Mouse (Mus musculus) liver, embryonic 16.5 days (tissue): ENCODE measurements around the gene Tusc2. TPM values are rescaled to one million over a fixed set of nuclear protein-coding genes. Genes with fewer than 3 reads are reported as not detected.

Experiments used
- ATAC-seq: fragments of 200-750 bp; cut with Nextera tagmentation; 2 replicates; pipeline ENCODE4 v1.8.0; 2017; ENCODE audit warnings: low read depth, mild to moderate bottlenecking, moderate number of reproducible peaks, moderate library complexity
- H3K27ac ChIP-seq: fragments of 300-500 bp; sonication (generic); 2 replicates; pipeline ENCODE4 v1.5.1; 2014; ENCODE audit warnings: mild to moderate bottlenecking, low read length
- H3K27me3 ChIP-seq: fragments of 300-500 bp; sonication (generic); 2 replicates; pipeline ENCODE4 v1.6.1; 2014; ENCODE audit warnings: low read depth, low read length, mixed read lengths; ENCODE audit not compliant: control insufficient read depth, insufficient read depth
- H3K36me3 ChIP-seq: fragments of 300-500 bp; sonication (generic); 2 replicates; pipeline ENCODE4 v1.6.1; 2014; ENCODE audit warnings: mild to moderate bottlenecking; ENCODE audit not compliant: control insufficient read depth, insufficient read depth
- H3K4me1 ChIP-seq: fragments of 300-500 bp; sonication (generic); 2 replicates; pipeline ENCODE4 v1.6.1; 2014; ENCODE audit warnings: low read depth, low read length, mixed read lengths; ENCODE audit not compliant: control insufficient read depth
- H3K4me2 ChIP-seq: fragments of 300-500 bp; sonication (generic); 2 replicates; pipeline ENCODE4 v1.6.1; 2014; ENCODE audit warnings: low read depth, low read length, mixed read lengths
- H3K4me3 ChIP-seq: fragments of 300-500 bp; sonication (generic); 2 replicates; pipeline ENCODE4 v1.5.1; 2014; ENCODE audit warnings: low read depth, mild to moderate bottlenecking, low read length
- H3K9ac ChIP-seq: fragments of 300-500 bp; sonication (generic); 2 replicates; pipeline ENCODE4 v1.6.1; 2014; ENCODE audit warnings: low read depth, low read length
- H3K9me3 ChIP-seq: fragments of 300-500 bp; sonication (generic); replicated peaks from 2 replicates; pipeline ENCODE4 v1.6.1; 2016; ENCODE audit warnings: low read length; ENCODE audit not compliant: control insufficient read depth
- WGBS: fragments of 180-500 bp; shearing (Covaris S2); extraction: QIAGEN DNeasy Blood & Tissue Kit; methylation state at CpG from one replicate; pipeline ENCODE4 v1.1.7; 2014; ENCODE audit not compliant: insufficient replicate concordance; 5-methylcytosine and 5-hydroxymethylcytosine counted together
- polyA plus RNA-seq: library from polyadenylated mRNA; unstranded; fragments of >200 nt; fragmentation: Nextera tagmentation; extraction: Ambion mirVana; gene quantifications from 2 replicates; pipeline ENCODE4 v1.2.1, GENCODE M21; 2015

Gene Tusc2
- polyA plus RNA-seq, 1 experiment from 2014 or later: 29.4 TPM

- peak overlapping the region; percentile 77 for H3K4me3 ChIP-seq
- peak overlapping the region; percentile 84 for H3K4me2 ChIP-seq
- H3K4me1 ChIP-seq: peaks cover 32% of the 10 kb centered on the region
- peaks cover 20% of the 10 kb centered on the region for H3K36me3 ChIP-seq
- H3K9ac ChIP-seq: peak overlapping the region; percentile 67; the same call in 1 of the 2 replicates
- H3K27me3 ChIP-seq: no peaks in the 10 kb centered on the region
- ATAC-seq: no peak
- WGBS: 40% methylated on average over 8 of the region's 8 CpGs
- no peaks in the 10 kb centered on the region for H3K9me3 ChIP-seq
- no peak overlapping the region; the same call in 1 of the 2 replicates for H3K27ac ChIP-seq
Observed at GRCm38 (mm10) chr9:107542721-107543120, 20.3 kb upstream of the Tusc2 start.

GRCm38 (mm10) chr9:107543299-107543698 is 19.8 kb upstream of the Tusc2 start:
- Histone ChIP-seq H3K27ac (no peak overlapping the region), H3K4me2 (no peak overlapping the region; the same call in 1 of the 2 replicates), H3K9ac (no peak overlapping the region), H3K36me3 (peaks cover 14% of the 10 kb centered on the region), H3K27me3 (no peaks in the 10 kb centered on the region), H3K4me3 (no peak overlapping the region), H3K9me3 (no peaks in the 10 kb centered on the region), H3K4me1 (peaks cover 32% of the 10 kb centered on the region)
- no peak for ATAC-seq
- 79% methylated on average over 11 of the region's 11 CpGs for WGBS

GRCm38 (mm10) chr9:107544196-107544700 is 18.8 kb upstream of the Tusc2 start:
- H3K4me3 ChIP-seq: no peak overlapping the region
- no peaks in the 10 kb centered on the region for H3K9me3 ChIP-seq
- peaks cover 7% of the 10 kb centered on the region for H3K36me3 ChIP-seq
- H3K27ac ChIP-seq: no peak overlapping the region
- H3K27me3 ChIP-seq: 0 out of 2 replicates have a peak, but pooled peaks cover under 1% of the 10 kb centered on the region
- H3K4me2 ChIP-seq: no peak overlapping the region
- no peak for ATAC-seq
- no peak overlapping the region for H3K9ac ChIP-seq
- H3K4me1 ChIP-seq: peaks cover 32% of the 10 kb centered on the region
- WGBS: 89% methylated on average over 17 of the region's 17 CpGs

GRCm38 (mm10) chr9:107544729-107545128 is 18.3 kb upstream of the Tusc2 start:
- no peak overlapping the region for H3K9ac ChIP-seq
- no peak overlapping the region for H3K4me3 ChIP-seq
- H3K9me3 ChIP-seq: no peaks in the 10 kb centered on the region
- H3K27ac ChIP-seq: no peak overlapping the region
- H3K36me3 ChIP-seq: peaks cover 3% of the 10 kb centered on the region; the same call in 1 of the 2 replicates
- no peak overlapping the region for H3K4me2 ChIP-seq
- 0 out of 2 replicates have a peak, but pooled peaks cover 4% of the 10 kb centered on the region for H3K27me3 ChIP-seq
- WGBS: 86% methylated on average over 12 of the region's 12 CpGs
- ATAC-seq: no peak
- peaks cover 32% of the 10 kb centered on the region for H3K4me1 ChIP-seq

- no peak overlapping the region for H3K27ac ChIP-seq
- H3K9ac ChIP-seq: no peak overlapping the region
- no peak overlapping the region for H3K4me2 ChIP-seq
- H3K9me3 ChIP-seq: no peaks in the 10 kb centered on the region
- 0 out of 2 replicates have a peak, but pooled peaks cover 7% of the 10 kb centered on the region for H3K27me3 ChIP-seq
- WGBS: 81% methylated on average over 10 of the region's 10 CpGs
- no peaks in the 10 kb centered on the region; the same call in 1 of the 2 replicates for H3K36me3 ChIP-seq
- H3K4me3 ChIP-seq: no peak overlapping the region
- no peak for ATAC-seq
- peaks cover 32% of the 10 kb centered on the region for H3K4me1 ChIP-seq
Observed at GRCm38 (mm10) chr9:107545199-107545598, 17.9 kb upstream of the Tusc2 start.

- no peak for ATAC-seq
- Histone ChIP-seq H3K4me2 (no peak overlapping the region), H3K27me3 (peaks cover 10% of the 10 kb centered on the region; the same call in 1 of the 2 replicates), H3K4me1 (peaks cover 32% of the 10 kb centered on the region), H3K36me3 (no peaks in the 10 kb centered on the region; the same call in 1 of the 2 replicates), H3K27ac (no peak overlapping the region), H3K9me3 (no peaks in the 10 kb centered on the region), H3K9ac (no peak overlapping the region), H3K4me3 (no peak overlapping the region)
- WGBS: 7% methylated on average over 3 of the region's 3 CpGs
Observed at GRCm38 (mm10) chr9:107545602-107546001, 17.5 kb upstream of the Tusc2 start.

- H3K27ac ChIP-seq: no peak within 1 kb of the TSS
- H3K9ac ChIP-seq: no peak within 1 kb of the TSS
Observed at GRCm38 (mm10) chr9:107547026-107547425, 16.0 kb upstream of the Tusc2 start, which contains the start of gene Zmynd10. Gene Zmynd10 (plus strand): TSS chr9:107547298.

GRCm38 (mm10) chr9:107547957-107548356 is 15.1 kb upstream of the Tusc2 start:
- no peaks in the 10 kb centered on the region; the same call in 1 of the 2 replicates for H3K36me3 ChIP-seq
- H3K4me3 ChIP-seq: no peak overlapping the region
- H3K4me2 ChIP-seq: no peak overlapping the region
- H3K9me3 ChIP-seq: no peaks in the 10 kb centered on the region
- WGBS: 53% methylated on average over 5 of the region's 5 CpGs
- no peak overlapping the region for H3K27ac ChIP-seq
- peaks cover 20% of the 10 kb centered on the region; the same call in 1 of the 2 replicates for H3K27me3 ChIP-seq
- peaks cover 35% of the 10 kb centered on the region for H3K4me1 ChIP-seq
- H3K9ac ChIP-seq: no peak overlapping the region
- ATAC-seq: no peak

More at GRCm38 (mm10) chr9:107547026-107547425, 16.0 kb upstream of the Tusc2 start, which contains the start of gene Zmynd10:
- WGBS: 2% methylated on average over 20 of the region's 20 CpGs
- Histone ChIP-seq H3K4me3 (0 out of 2 replicates have a peak within 1 kb of the TSS, but pooled peaks have one; percentile 15), H3K9me3 (no peaks in the 10 kb centered on the region), H3K4me1 (peaks cover 37% of the 10 kb centered on the region), H3K36me3 (no peaks in the 10 kb centered on the region; the same call in 1 of the 2 replicates), H3K27me3 (peaks cover 18% of the 10 kb centered on the region; the same call in 1 of the 2 replicates), H3K4me2 (peak within 1 kb of the TSS; percentile 49)
- peak; percentile 67 for ATAC-seq

GRCm38 (mm10) chr9:107548820-107549219 is 14.2 kb upstream of the Tusc2 start:
- WGBS: 78% methylated on average over 10 of the region's 10 CpGs
- Histone ChIP-seq H3K9me3 (no peaks in the 10 kb centered on the region), H3K4me1 (peaks cover 41% of the 10 kb centered on the region), H3K9ac (no peak overlapping the region), H3K4me3 (no peak overlapping the region), H3K4me2 (no peak overlapping the region), H3K36me3 (no peaks in the 10 kb centered on the region; the same call in 1 of the 2 replicates), H3K27ac (no peak overlapping the region), H3K27me3 (peaks cover 20% of the 10 kb centered on the region; the same call in 1 of the 2 replicates)
- ATAC-seq: no peak
